Mouse (Mus musculus) stomach, postnatal 0 days (tissue): ENCODE results near the gene Hs1bp3.

Source experiments
- CTCF ChIP-seq: IDR thresholded peaks from 2 replicates; pipeline ENCODE4 v1.5.1; 2016; ENCODE audit warnings: antibody characterized with exemption, low read depth, mild to moderate bottlenecking, moderate library complexity
- EP300 ChIP-seq: optimal IDR thresholded peaks from 2 replicates; pipeline ENCODE3; 2016; ENCODE audit warnings: antibody characterized with exemption

DNA sequence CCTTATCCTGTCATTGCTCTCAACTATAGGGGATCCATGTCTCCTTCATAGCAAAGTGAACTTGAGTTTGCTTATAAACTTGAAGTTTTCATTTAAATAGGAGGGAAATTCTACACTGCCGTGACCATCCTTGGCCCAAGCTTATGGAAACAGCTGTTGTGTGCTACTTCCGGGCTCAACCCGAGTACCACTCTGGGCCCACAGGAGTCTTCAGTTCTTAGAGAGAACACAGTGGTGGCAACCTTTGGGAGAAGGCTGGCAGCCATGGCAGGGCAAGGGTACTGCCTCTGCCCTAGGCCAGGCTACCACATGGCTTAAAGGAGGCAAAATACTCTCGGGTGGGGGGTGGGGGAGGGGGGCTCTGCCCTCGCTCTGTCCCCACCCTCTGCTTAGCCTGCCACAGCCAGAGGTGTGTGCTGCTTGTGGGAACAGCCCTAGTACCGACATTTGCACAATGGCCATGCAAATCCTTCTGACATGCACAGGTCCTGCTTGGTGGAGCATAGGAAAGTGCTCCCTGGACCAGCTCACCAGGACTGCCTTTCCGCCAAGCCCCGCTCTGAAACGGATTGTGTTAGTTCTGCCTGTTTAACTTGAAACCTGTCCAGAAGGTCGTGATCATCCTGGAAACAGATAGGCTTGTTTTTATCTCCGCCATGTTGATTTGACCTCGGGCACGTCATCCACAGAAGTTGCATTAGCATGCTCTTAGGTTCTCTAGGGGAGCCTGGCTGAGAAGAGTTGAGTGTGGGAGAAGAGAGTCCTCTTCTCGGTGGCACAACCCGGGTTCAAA is 31.8 kb upstream of the Hs1bp3 start:
- TF ChIP-seq EP300 (no peak), CTCF (no peak)
